Mouse (Mus musculus): Measurements from ENCODE around the gene Map4. TPM values are rescaled to one million over a fixed set of nuclear protein-coding genes. Genes with fewer than 3 reads are reported as not detected.
"Not testable (repeated sequence)": the region's sequence is repeated elsewhere in the genome, so short reads cannot be mapped to it uniquely, and the experiment has no call there.

Gene Map4
- polyA plus RNA-seq, 1 experiment from 2014 or later: 25.4 TPM

DNA sequence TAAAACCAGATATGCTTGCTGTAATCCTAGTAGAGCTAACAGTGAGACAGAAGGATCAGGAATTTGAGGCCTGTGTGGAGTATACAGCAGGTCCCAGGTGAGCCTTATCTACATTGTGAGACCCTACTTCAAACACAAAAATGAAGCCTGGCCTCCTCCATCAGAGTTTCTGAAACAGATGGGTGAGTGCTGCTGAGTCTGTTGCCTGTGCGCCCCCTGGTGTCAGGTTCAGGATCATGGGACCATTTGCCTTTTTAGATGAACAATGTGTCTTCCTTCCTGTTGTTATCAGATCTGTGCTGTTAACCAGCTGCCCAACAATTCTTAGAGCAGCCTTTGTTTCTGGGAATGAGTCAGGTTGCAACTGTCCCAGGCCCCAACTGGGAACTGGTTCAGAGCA, 140.6 kb downstream of the Map4 start:
- no peak overlapping the region for H3K4me3 ChIP-seq (ENCODE audit: low read depth, low read length)
- ATAC-seq (ENCODE audit: low FRiP score, low TSS enrichment) (0 out of 2 replicates have a peak, but pooled peaks have one; percentile 38), DNase-seq (ENCODE audit: low spot score) (peak; percentile 72)
- H3K36me3 ChIP-seq (ENCODE audit: control insufficient read depth, insufficient read depth, low read length): peaks cover 10% of the 10 kb centered on the region
- H3K27ac ChIP-seq (replicated peaks): no peak overlapping the region
- no peaks in the 10 kb centered on the region for H3K4me1 ChIP-seq (replicated peaks; ENCODE audit: control insufficient read depth, insufficient read depth)
- no peaks in the 10 kb centered on the region for H3K27me3 ChIP-seq (ENCODE audit: control insufficient read depth, insufficient read depth, low read length)
- H3K9ac ChIP-seq (ENCODE audit: low read length): no peak overlapping the region
- H3K4me2 ChIP-seq (replicated peaks; ENCODE audit: low read depth): no peak overlapping the region
- 3% methylated on average over 1 of the region's 1 CpGs for WGBS
- no peak for TF ChIP-seq EP300 (optimal IDR thresholded peaks at IDR 0.05)
- TF ChIP-seq CTCF (IDR thresholded peaks at IDR 0.05; ENCODE audit: low read depth): peak; percentile 87
- H3K9me3 ChIP-seq (ENCODE audit: control insufficient read depth, low read length): no peaks in the 10 kb centered on the region

DNA sequence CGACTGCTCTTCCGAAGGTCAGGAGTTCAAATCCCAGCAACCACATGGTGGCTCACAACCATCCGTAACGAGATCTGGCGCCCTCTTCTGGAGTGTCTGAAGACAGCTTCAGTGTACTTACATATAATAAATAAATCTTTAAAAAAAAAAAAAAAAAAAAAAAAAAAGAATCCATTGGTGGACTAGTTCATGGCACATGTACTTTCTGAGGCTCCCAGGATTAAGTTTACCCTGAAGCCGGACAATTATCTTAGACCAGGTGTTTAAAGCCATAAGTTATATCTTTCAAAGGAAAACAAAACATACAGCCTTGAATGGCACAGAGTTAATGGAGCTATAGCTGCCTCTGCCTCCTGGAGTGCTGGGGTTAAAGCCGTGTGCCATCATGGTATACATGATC, 145.2 kb downstream of the Map4 start:
- not testable (repeated sequence) for H3K27ac ChIP-seq (replicated peaks); H3K9ac ChIP-seq (ENCODE audit: low read length); H3K9me3 ChIP-seq (ENCODE audit: control insufficient read depth, low read length); DNase-seq (ENCODE audit: low spot score); H3K4me3 ChIP-seq (ENCODE audit: low read depth, low read length); H3K4me2 ChIP-seq (replicated peaks; ENCODE audit: low read depth); H3K4me1 ChIP-seq (replicated peaks; ENCODE audit: control insufficient read depth, insufficient read depth); H3K27me3 ChIP-seq (ENCODE audit: control insufficient read depth, insufficient read depth, low read length); ATAC-seq (ENCODE audit: low FRiP score, low TSS enrichment)
- peaks cover 10% of the 10 kb centered on the region for H3K36me3 ChIP-seq (ENCODE audit: control insufficient read depth, insufficient read depth, low read length)
- WGBS: 69% methylated on average over 4 of the region's 7 CpGs

DNA sequence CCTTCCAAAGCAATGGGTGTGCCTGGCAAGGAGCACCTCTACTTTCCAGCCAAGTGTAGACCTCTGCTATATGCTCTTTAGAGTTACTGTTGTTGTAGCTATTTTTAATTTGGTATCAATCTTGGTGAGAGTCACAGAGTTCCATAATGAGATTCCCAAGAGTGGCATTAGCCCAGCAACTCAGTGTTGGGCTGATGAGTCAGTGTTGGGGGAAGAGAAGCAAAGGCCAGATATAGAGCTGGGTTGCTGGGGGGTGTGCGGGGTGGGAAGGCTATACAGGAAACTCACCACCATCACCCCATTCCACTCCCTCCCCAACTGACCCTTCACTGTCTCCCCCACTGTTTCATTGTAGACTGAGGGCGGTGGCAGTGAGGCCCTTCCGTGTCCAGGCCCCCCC, 149.8 kb downstream of the Map4 start:
- no peaks in the 10 kb centered on the region for H3K9me3 ChIP-seq (ENCODE audit: control insufficient read depth, low read length)
- H3K27ac ChIP-seq (replicated peaks): no peak overlapping the region
- no peak overlapping the region for H3K9ac ChIP-seq (ENCODE audit: low read length)
- TF ChIP-seq CTCF (IDR thresholded peaks at IDR 0.05; ENCODE audit: low read depth) (no peak), EP300 (optimal IDR thresholded peaks at IDR 0.05) (no peak)
- no peaks in the 10 kb centered on the region for H3K27me3 ChIP-seq (ENCODE audit: control insufficient read depth, insufficient read depth, low read length)
- DNase-seq (ENCODE audit: low spot score) (no peak), ATAC-seq (ENCODE audit: low FRiP score, low TSS enrichment) (no peak)
- H3K4me2 ChIP-seq (replicated peaks; ENCODE audit: low read depth): no peak overlapping the region
- peaks cover 36% of the 10 kb centered on the region for H3K36me3 ChIP-seq (ENCODE audit: control insufficient read depth, insufficient read depth, low read length)
- no peak overlapping the region for H3K4me3 ChIP-seq (ENCODE audit: low read depth, low read length)
- WGBS: 69% methylated on average over 3 of the region's 3 CpGs
- no peaks in the 10 kb centered on the region for H3K4me1 ChIP-seq (replicated peaks; ENCODE audit: control insufficient read depth, insufficient read depth)

DNA sequence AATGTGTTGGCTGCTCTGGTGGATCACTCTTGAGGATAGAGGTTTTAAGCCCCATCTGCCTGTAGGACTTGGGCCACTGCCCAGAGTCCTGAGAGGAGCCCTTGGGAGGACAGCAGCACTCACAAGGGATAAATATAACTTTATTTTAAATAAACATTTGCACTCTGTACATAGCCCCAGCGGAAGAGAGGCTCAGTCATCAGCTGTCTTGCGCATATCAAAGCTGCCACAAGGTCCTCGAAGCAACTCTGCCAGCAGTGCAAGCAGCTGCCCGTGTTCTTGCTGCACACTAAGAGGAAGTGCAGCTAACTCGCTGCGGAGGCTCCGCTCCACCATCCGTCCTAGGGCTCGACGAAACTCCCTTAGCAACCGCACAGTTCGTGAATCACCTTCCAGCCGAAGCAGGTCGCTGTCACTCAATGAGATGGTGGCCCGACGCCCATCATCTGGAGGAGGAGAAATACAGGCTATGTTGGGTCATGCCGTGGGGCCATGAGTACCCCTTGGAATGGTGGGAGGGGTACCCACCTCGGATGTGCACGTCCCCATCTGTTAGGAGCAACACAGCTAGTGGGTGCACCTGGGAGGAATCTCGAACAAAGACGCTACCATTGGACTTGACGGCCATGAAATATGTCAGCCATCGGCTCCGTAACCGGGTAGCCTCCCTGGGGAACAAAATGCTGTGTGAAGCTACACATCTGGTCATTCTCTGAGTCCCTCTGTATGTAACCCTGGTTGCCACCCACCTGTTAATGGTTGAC, 153.1 kb downstream of the Map4 start:
- Histone ChIP-seq H3K27ac (replicated peaks) (peak overlapping the region; percentile 45), H3K4me1 (replicated peaks; ENCODE audit: control insufficient read depth, insufficient read depth) (no peaks in the 10 kb centered on the region), H3K4me3 (ENCODE audit: low read depth, low read length) (no peak overlapping the region), H3K4me2 (replicated peaks; ENCODE audit: low read depth) (no peak overlapping the region), H3K9me3 (ENCODE audit: control insufficient read depth, low read length) (no peaks in the 10 kb centered on the region), H3K36me3 (ENCODE audit: control insufficient read depth, insufficient read depth, low read length) (peaks cover 56% of the 10 kb centered on the region), H3K9ac (ENCODE audit: low read length) (no peak overlapping the region), H3K27me3 (ENCODE audit: control insufficient read depth, insufficient read depth, low read length) (no peaks in the 10 kb centered on the region)
- DNase-seq (ENCODE audit: low spot score) (no peak), ATAC-seq (ENCODE audit: low FRiP score, low TSS enrichment) (peak; percentile 61)
- no peak for TF ChIP-seq EP300 (optimal IDR thresholded peaks at IDR 0.05)
- no peak for TF ChIP-seq CTCF (IDR thresholded peaks at IDR 0.05; ENCODE audit: low read depth)
- WGBS: 65% methylated on average over 25 of the region's 25 CpGs

DNA sequence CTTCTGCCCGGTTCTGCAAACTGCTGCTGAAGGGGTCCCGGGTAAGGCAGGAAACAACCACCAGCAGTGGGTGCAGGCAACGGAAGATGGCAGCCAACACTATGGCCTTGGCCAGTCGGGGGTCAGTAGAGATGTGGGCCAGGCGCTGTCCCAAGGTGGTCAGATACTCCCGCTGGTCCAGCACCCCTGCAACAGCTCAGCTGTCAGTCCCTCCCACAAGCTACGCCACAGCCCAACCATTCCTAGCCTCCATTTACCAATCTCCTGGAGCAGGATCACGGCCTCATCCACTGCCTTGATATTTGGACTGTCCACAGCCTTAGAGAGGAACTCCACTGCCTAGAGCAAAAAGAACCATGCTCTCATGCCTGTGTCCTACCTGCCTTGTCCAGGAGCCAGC, 154.4 kb downstream of the Map4 start:
- Histone ChIP-seq H3K4me3 (ENCODE audit: low read depth, low read length) (no peak overlapping the region), H3K27me3 (ENCODE audit: control insufficient read depth, insufficient read depth, low read length) (no peaks in the 10 kb centered on the region), H3K27ac (replicated peaks) (no peak overlapping the region), H3K36me3 (ENCODE audit: control insufficient read depth, insufficient read depth, low read length) (peaks cover 54% of the 10 kb centered on the region), H3K4me2 (replicated peaks; ENCODE audit: low read depth) (no peak overlapping the region), H3K9me3 (ENCODE audit: control insufficient read depth, low read length) (no peaks in the 10 kb centered on the region), H3K9ac (ENCODE audit: low read length) (no peak overlapping the region), H3K4me1 (replicated peaks; ENCODE audit: control insufficient read depth, insufficient read depth) (no peaks in the 10 kb centered on the region)
- TF ChIP-seq CTCF (IDR thresholded peaks at IDR 0.05; ENCODE audit: low read depth) (no peak), EP300 (optimal IDR thresholded peaks at IDR 0.05) (no peak)
- no peak for DNase-seq (ENCODE audit: low spot score)
- WGBS: 90% methylated on average over 8 of the region's 8 CpGs
- ATAC-seq (ENCODE audit: low FRiP score, low TSS enrichment): no peak

DNA sequence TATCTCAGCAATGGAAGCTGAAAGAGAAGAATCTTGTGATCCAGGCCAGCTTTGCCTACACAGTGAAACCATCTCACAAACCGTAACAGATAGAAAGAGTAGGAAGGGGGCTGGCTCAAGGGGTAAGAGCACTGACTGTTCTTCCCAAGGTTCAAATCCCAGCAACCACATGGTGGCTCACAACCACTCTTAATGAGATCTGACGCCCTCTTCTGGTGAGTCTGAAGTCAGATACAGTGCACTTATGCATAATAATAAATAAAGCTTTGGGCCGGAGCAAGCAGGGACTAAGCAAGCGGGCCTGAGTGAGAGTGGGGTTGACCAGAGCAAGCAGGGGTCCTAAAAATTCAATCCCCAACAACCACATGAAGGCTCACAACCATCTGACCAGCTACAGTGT, 162.0 kb downstream of the Map4 start:
- Histone ChIP-seq H3K4me3 (ENCODE audit: low read depth, low read length) (no peak overlapping the region), H3K4me2 (replicated peaks; ENCODE audit: low read depth) (no peak overlapping the region), H3K4me1 (replicated peaks; ENCODE audit: control insufficient read depth, insufficient read depth) (no peaks in the 10 kb centered on the region), H3K9me3 (ENCODE audit: control insufficient read depth, low read length) (no peaks in the 10 kb centered on the region), H3K36me3 (ENCODE audit: control insufficient read depth, insufficient read depth, low read length) (peaks cover 37% of the 10 kb centered on the region), H3K9ac (ENCODE audit: low read length) (no peak overlapping the region), H3K27me3 (ENCODE audit: control insufficient read depth, insufficient read depth, low read length) (no peaks in the 10 kb centered on the region), H3K27ac (replicated peaks) (no peak overlapping the region)
- ATAC-seq (ENCODE audit: low FRiP score, low TSS enrichment) (no peak), DNase-seq (ENCODE audit: low spot score) (no peak)
- 81% methylated on average over 4 of the region's 4 CpGs for WGBS
- TF ChIP-seq EP300 (optimal IDR thresholded peaks at IDR 0.05) (no peak), CTCF (IDR thresholded peaks at IDR 0.05; ENCODE audit: low read depth) (peak; percentile 41)

Data from stomach, postnatal 0 days (tissue).